Mouse (Mus musculus): ENCODE data around the gene Myzap.
"Not testable (repeated sequence)": the region's sequence is repeated elsewhere in the genome, so short reads cannot be mapped to it uniquely, and the experiment has no call there.

Myzap gene

DNA sequence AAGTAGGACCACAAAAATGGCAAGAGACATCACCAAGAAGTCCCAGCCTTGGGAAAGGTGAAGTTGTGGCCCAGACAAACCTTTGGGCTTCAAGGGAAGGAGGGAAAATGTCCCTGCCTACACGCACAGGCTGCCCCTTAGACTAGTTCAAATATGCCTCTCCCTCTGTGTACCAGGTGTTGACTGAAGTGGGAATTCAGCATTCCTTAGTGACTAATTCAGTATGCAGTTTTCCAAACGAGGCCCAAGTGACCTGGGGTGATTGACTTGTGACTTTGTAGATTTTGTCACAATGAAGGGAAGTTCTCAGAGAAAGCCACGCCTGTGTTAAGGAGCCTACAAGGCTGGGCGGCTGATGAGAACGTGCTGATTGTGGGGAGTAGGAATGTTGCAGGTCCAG, 49.9 kb downstream of the Myzap start:
- DNase-seq = peak in 1 of 2 experiments; percentile 9

DNA sequence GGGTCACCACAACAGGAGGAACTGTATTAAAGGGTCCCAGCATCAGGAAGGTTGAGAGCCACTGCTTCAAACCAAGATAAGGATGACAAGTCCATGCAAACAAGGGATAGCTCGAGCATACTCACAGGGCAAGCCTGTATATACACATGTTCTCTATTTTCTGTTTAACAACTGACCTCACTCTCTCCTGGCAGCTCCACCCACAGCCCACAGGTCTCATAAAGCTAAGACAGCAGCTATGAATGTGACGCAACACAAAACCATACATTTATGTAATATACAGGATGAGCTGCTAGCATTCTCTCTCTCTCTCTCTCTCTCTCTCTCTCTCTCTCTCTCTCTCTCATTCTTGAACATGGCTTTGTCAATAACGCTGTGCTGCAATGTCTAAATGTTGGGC, 51.4 kb downstream of the Myzap start:
- no peak for DNase-seq

DNA sequence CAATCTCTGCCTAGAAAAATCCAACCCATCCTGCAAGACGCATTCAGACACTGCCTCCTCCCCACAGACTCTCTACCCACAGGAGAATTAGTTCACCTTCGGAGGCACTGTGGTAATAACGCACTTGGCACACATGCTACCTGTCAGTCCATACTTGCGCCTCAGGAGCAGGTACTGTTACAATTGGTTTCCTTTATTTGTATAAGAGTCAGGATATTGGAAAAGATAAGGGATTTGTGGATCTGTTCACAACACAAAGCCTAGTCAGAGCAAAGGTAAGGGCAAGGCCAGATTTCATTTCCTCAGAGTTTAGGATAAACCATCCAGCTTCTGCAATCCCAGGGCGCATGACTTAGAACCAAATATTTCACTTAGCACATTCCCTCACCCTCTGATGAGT, 56.4 kb downstream of the Myzap start:
- DNase-seq = no peak

- DNase-seq = no peak
Measured at GRCm38 (mm10) chr9:71535036-71535435, 57.1 kb downstream of the Myzap start.

DNA sequence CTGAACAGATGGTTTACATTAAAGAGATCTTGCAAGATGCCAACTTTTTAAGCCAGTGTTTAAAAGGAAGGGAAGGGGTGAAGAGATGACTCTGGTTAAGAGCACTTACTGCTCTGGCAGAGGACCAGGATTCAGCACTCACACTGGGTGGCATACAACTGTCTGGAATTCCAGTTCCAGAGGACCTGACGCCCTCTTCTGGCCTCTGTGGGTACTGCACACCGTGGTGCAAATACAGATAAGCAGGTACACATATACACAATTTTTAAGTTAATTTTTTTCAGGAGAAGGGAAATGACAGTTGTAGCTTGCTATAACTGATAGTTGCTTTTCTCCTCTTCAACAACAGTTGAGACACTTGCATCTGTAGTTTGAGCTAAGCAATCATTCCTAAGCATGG, 62.2 kb downstream of the Myzap start:
- no peak for DNase-seq

- no peak for DNase-seq
Measured at GRCm38 (mm10) chr9:71527438-71527837, 64.7 kb downstream of the Myzap start.

GRCm38 (mm10) chr9:71523901-71524300, 68.3 kb downstream of the Myzap start:
- no peak for DNase-seq

DNA sequence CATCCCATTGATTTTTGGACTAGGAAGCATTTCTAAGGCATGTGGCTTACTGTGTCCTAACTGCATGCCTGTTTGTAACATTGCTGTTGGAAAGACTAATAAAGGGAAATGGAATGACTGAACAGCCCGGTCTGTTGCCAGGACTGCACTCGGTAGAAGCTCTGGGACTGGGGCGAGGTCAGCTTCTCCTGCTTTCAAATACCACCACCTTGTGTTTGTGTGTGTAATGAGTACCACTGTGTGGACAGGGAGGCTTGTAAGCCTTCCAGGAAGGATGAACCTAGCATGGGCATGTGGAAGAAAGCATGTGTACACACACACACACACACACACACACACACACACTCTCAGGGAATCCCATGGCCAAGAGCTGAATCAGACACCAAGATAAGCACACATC, 72.3 kb downstream of the Myzap start:
- no peak for DNase-seq

GRCm38 (mm10) chr9:71517487-71517886, 74.7 kb downstream of the Myzap start:
- DNase-seq = no peak

- DNase-seq = no peak
Measured at GRCm38 (mm10) chr9:71515862-71516261, 76.3 kb downstream of the Myzap start.

DNA sequence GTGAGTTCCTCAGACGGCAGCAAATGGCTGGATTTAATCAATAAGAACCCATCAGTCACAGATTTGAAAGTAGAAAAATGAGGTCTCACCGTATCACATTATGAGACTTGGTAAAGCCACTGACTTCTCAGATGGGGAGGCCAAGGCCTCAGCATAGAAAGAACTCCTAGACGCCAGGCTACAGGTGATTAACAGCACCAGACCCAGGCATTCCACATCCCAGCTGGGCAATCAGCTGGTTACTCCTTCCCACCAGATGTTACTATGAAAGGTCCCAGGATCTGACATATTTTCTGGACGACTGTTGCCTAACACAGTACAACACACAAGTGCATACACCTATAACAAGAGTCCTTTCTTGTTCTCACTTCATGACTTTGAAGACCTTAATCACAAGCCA, 78.6 kb downstream of the Myzap start:
- DNase-seq = no peak

DNA sequence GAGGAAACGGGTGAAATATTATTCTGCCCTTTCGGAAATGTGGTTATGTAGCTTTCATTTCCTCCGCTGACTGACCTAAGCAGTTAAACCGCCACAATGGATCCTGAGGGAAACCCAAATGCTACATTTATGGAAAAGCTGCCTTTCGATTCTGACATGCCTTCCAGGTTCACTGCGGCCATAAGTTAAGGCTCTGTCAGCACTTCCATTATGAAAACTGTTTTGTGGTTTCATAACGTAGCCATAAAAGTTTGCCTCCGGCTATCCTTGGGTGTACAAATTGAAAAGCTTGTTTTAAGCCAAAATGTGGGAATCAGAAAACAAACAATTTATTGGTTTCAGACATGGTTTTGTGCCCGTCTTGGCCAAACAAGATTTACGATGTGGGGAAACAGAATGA, 79.3 kb downstream of the Myzap start:
- no peak for DNase-seq

GRCm38 (mm10) chr9:71498391-71499182, 93.6 kb downstream of the Myzap start:
- no peak for DNase-seq

GRCm38 (mm10) chr9:71496637-71497036, 95.5 kb downstream of the Myzap start:
- no peak for DNase-seq

DNA sequence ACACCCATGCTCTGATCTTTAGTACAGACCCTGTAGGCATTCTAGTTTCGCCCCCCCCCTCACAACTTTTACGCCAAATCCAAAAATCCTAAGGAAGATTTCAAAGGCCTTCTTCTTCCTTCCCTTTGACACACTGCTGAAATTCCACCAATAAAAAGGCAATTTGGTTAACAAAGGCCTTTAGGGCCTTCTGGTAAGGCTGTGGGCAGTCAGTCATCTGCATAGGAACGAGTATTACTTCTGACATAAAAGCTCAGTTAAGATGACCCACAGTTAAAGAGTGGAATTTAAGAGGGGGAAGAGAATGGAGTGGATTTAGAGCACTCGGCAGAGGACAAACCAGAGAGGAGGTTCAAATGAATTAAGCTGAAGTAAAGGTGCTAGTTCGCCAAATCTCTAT, 98.4 kb downstream of the Myzap start:
- no peak for DNase-seq

GRCm38 (mm10) chr9:71492296-71493025, 99.7 kb downstream of the Myzap start:
- no peak for DNase-seq

DNA sequence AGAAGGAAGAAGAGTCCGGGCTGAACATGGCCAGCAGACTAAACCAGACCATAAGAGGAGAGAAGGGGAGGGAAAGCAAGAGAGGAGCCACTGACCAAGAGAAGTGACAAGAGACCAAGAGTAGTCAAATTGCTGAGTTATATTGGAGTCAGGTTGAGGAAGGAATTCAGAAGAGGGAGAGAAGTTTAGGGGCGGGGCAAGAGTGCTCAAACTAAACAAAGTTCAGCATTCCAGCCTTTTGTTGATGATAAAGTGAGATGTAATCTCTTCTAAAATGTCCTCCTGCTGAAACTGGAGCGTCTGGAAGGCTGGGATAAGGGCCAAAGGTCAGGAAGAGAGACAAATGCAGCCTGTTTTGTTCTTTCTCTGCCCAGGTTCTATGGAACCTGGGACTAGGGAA, 102.1 kb downstream of the Myzap start:
- no peak for DNase-seq

DNA sequence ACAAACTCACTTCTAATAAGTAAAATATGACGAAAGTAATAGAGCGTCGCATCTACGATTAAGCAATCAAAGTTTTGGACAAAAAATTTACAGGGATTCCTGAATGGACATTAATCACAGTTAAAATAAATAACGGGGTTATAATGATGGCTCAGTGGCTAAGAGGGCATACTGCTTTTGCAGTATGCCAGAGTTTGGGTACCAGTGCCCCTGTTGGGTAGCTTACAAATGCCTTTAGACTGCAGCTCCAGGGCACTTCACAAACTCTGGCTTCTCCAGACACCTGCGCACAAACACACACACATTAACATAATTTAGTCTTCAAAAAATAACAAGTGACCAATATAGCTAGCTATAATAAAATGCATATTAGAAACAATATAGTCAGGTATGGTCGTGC, 106.0 kb downstream of the Myzap start:
- DNase-seq = no peak

DNA sequence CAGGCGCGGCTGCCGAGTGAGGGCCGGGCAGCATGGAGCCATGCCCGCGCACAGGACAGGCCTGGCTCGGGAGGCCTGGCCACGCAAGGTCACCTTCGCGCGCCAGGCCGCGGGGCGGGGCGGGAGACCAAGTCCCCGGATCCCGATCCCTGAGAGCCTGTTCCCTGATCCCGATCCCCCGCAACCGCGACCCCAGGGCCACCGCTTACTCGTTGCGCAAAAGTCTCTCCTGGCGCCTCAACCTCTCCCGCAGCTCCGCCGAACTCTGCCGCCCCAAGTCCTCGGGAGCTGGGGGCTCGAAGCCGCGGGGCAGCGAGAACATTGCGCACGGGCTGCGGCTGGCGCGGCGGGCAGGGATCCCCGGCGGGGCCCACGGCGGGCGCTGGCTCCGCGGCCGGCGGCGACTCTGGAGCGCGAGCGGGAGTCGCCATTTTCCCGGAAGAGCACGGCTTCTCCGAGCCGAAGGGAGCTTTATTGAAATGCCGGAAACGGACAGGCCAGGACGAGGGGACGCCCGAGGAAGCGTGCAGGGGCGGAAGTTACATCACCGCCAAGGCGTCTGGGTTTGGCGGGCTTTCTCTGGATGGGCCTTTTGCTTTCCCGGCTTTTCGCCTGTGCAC, 106.6 kb downstream of the Myzap start, which contains the start of gene Polr2m:
Gene Polr2m, minus strand, starts transcription at position 461 of the 620 bp plus-strand sequence.
- peak; percentile 95 to 96 for DNase-seq

GRCm38 (mm10) chr9:71484871-71485474, 107.2 kb downstream of the Myzap start:
- DNase-seq = no peak

- DNase-seq = not testable (repeated sequence)
Measured at GRCm38 (mm10) chr9:71483872-71484271, 108.3 kb downstream of the Myzap start.

- DNase-seq = no peak
Measured at GRCm38 (mm10) chr9:71480305-71480704, 111.9 kb downstream of the Myzap start.

- DNase-seq = peak in 1 of 2 experiments; percentile 43
Measured at GRCm38 (mm10) chr9:71479413-71479812, 112.7 kb downstream of the Myzap start.
